ENCODE assay signal across 23 mouse cellular contexts in the genomic region with DNA sequence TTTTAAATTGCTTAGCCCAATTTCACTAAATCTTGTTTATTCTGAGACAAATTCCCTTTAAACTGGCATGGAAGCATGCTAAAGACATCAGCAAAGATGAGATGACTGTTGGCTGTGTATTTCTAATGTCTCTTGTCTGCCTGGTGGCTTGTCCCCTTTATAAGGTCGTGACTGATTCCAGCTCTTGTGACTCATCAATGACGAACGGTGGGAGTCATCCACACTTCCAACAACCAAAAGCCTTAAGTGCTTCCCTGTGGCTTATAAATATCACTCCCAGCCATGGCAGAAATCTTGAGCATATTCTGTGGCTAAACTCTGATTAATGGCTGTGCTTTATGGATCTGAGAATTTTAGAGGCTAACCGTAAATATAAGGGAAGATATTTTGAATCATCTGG. TPM values are rescaled to one million over a fixed set of nuclear protein-coding genes. Genes with fewer than 3 reads are reported as not detected.
DNase-seq lines count a peak whose midpoint lies in the region; ATAC-seq and TF ChIP-seq lines count a peak whose summit lies in the region.
"Had no signal": no experiment of that assay in that cellular context is flagged by ENCODE, and none has a peak within 500 bp of the region (broad histone marks: within the 10 kb centered on the region; RNA-seq: fewer than 3 reads in every experiment).

No protein-coding gene starts in this region.

- no peaks in the 10 kb centered on the region for H3K79me2 ChIP-seq in C2C12 (ENCODE audit: control insufficient read depth, insufficient read depth)

- no peaks in the 10 kb centered on the region for H3K4me1 ChIP-seq in lung, adult 2 months (ENCODE audit: control insufficient read depth, insufficient read depth, low read length)
- H3K4me1 ChIP-seq: embryonic facial prominence, embryonic 10.5 days; forebrain, embryonic 13.5 days; hindbrain, embryonic 13.5 days had no signal

- H3K4me3 ChIP-seq in C2C12 (ENCODE audit: insufficient read depth, poor library complexity, severe bottlenecking) = no peak overlapping the region
- H3K4me3 ChIP-seq in lung, adult 2 months (replicated peaks; ENCODE audit: extremely low read depth, low read depth, low read length) = no peak overlapping the region
- no peak overlapping the region for H3K4me3 ChIP-seq in left cerebral cortex, adult 2 months
- H3K4me3 ChIP-seq: embryonic facial prominence, embryonic 10.5 days; forebrain, embryonic 13.5 days; hindbrain, embryonic 13.5 days; intestine, embryonic 15.5 days had no signal

- intact Hi-C loops in left cerebral cortex, adult 2 months (cut with DNase I) = loop anchor here (5.0 kb wide), 1 partner anchor 106 kb away; no protein-coding TSS in a partner anchor

- H3K27ac ChIP-seq in left cerebral cortex, adult 2 months = no peak overlapping the region
- H3K27ac ChIP-seq: embryonic facial prominence, embryonic 10.5 days; forebrain, embryonic 13.5 days; hindbrain, embryonic 13.5 days; hindbrain, postnatal 0 days; intestine, embryonic 15.5 days had no signal

- ATAC-seq in activated CD4-positive, CD25-positive, alpha-beta regulatory T cell, adult 4 months = no peak
- ATAC-seq: forebrain, embryonic 13.5 days; hindbrain, postnatal 0 days; intestine, embryonic 15.5 days; Patski had no signal

- H3K27me3 ChIP-seq in C2C12 (ENCODE audit: control insufficient read depth, insufficient read depth, insufficient read length) = no peaks in the 10 kb centered on the region
- H3K27me3 ChIP-seq: forebrain, embryonic 13.5 days; Patski had no signal

- no peak for TF ChIP-seq CTCF in C2C12 (IDR thresholded peaks at IDR 0.05; ENCODE audit: control insufficient read depth, insufficient read depth, insufficient read length)
- TF ChIP-seq CTCF in lung, adult 2 months (IDR thresholded peaks at IDR 0.05; ENCODE audit: insufficient read depth, low read length) = no peak
- no peak for TF ChIP-seq CTCF in left cerebral cortex, adult 2 months (IDR thresholded peaks at IDR 0.05)

- TF ChIP-seq POLR2A in lung, adult 2 months (IDR thresholded peaks at IDR 0.05; ENCODE audit: borderline replicate concordance, extremely low read depth, low read depth, low read length) = no peak

- no peaks in the 10 kb centered on the region for H3K36me3 ChIP-seq in C2C12 (ENCODE audit: control insufficient read depth, insufficient read depth)
- H3K36me3 ChIP-seq: embryonic facial prominence, embryonic 10.5 days; hindbrain, embryonic 13.5 days; intestine, embryonic 15.5 days had no signal

- no peak overlapping the region for H3ac ChIP-seq in C2C12 (ENCODE audit: control insufficient read depth, insufficient read length, low read depth)

- DNase-seq in 3134 (ENCODE audit: extremely low read depth, insufficient read length, low spot score) = peak; percentile 34
- peak; percentile 28 for DNase-seq in adrenal gland, postnatal 10 days
- peak; percentile 57 for DNase-seq in brain, adult 2 months (ENCODE audit: low read depth, low spot score)
- no peak for DNase-seq in lung, adult 2 months
- DNase-seq in left cerebral cortex, adult 2 months (ENCODE audit: extremely low spot score in 1 of 2, low spot score in 2 of 2) = no peak
- DNase-seq: B cell, adult 2 months; cerebellum, adult 2 months; cerebellum, postnatal 10 days; gastrocnemius, postnatal 36 days; heart, adult 11 months; heart, postnatal 14 days; kidney, adult 2 months had no signal

- H3K79me3 ChIP-seq in C2C12 (ENCODE audit: low read depth) = no peaks in the 10 kb centered on the region

- 69% methylated on average over 4 of the region's 4 CpGs for WGBS in lung, adult 2 months

TF ChIP-seq in C2C12, 6 proteins besides CTCF, POLR2A, EP300 and RAD21:
- no peak for TF ChIP-seq MAX (IDR thresholded peaks at IDR 0.05)
- peak; percentile 87 for TF ChIP-seq FOSL1 (IDR thresholded peaks at IDR 0.05; ENCODE audit: insufficient read depth, low read length, poor library complexity, severe bottlenecking)

RNA-seq across cellular contexts. Expression of gene Zg16, which starts 20.8 kb away (rescaled TPM):
- polyA plus RNA-seq in C2C12 (2012; fragmentation: generic; extraction: Trizol) = not detected
- under 1 TPM in 1 of 2 experiments, not detected in 1; 0.51 TPM for total RNA-seq in adrenal gland, postnatal 10 days (2021)
- not detected for polyA plus RNA-seq in activated CD4-positive, CD25-positive, alpha-beta regulatory T cell, adult 4 months (2017; shearing (Covaris generic))
- 0.37 and 19.0 TPM in 2 replicates for polyA plus RNA-seq in lung, adult 2 months (2012; rRNA removed)
- total RNA-seq in left cerebral cortex, adult 2 months (2021) = not detected
- total RNA-seq: gastrocnemius, adult 8-10 months; gastrocnemius, postnatal 36 days; heart, postnatal 14 days; hindbrain, postnatal 0 days had no signal
- polyA plus RNA-seq: embryonic facial prominence, embryonic 10.5 days; embryonic facial prominence, embryonic 14.5 days; forebrain, embryonic 13.5 days; heart, embryonic 14.5 days; hindbrain, embryonic 13.5 days; hindbrain, postnatal 0 days; kidney, adult 2 months; Patski had no signal

RNA-seq across cellular contexts. Expression of gene Kif22, which starts 24.0 kb away (rescaled TPM):
- polyA plus RNA-seq in C2C12 (2012; fragmentation: generic; extraction: Trizol) = 75.4 TPM
- total RNA-seq in adrenal gland, postnatal 10 days (2021) = 10 to 100 TPM; 21.6 to 28.7 TPM
- 10 to 100 TPM; 38.7 to 48.2 TPM for polyA plus RNA-seq in activated CD4-positive, CD25-positive, alpha-beta regulatory T cell, adult 4 months (2017; shearing (Covaris generic))
- polyA plus RNA-seq in lung, adult 2 months (2012; rRNA removed) = 0.78 and 1.3 TPM in 2 replicates
- total RNA-seq in left cerebral cortex, adult 2 months (2021) = 1 to 10 TPM; 4.4 to 9.7 TPM

RNA-seq across cellular contexts. Expression of gene AI467606, which starts 24.8 kb away (rescaled TPM):
- polyA plus RNA-seq in C2C12 (2012; fragmentation: generic; extraction: Trizol) = 34.0 TPM
- total RNA-seq in adrenal gland, postnatal 10 days (2021) = 1 to 10 TPM; 3.3 TPM
- 100 to 1,000 TPM; 258 to 336 TPM for polyA plus RNA-seq in activated CD4-positive, CD25-positive, alpha-beta regulatory T cell, adult 4 months (2017; shearing (Covaris generic))
- polyA plus RNA-seq in lung, adult 2 months (2012; rRNA removed) = 45.0 and 49.9 TPM in 2 replicates
- 1 to 10 TPM; 1.2 TPM for total RNA-seq in left cerebral cortex, adult 2 months (2021)

RNA-seq across cellular contexts. Expression of gene Maz, which starts 39.5 kb away (rescaled TPM):
- polyA plus RNA-seq in C2C12 (2012; fragmentation: generic; extraction: Trizol) = 141 TPM
- 100 to 1,000 TPM; 135 to 159 TPM for total RNA-seq in adrenal gland, postnatal 10 days (2021)
- 10 to 100 TPM; 19.0 to 19.1 TPM for polyA plus RNA-seq in activated CD4-positive, CD25-positive, alpha-beta regulatory T cell, adult 4 months (2017; shearing (Covaris generic))
- polyA plus RNA-seq in lung, adult 2 months (2012; rRNA removed) = 131 and 194 TPM in 2 replicates
- total RNA-seq in left cerebral cortex, adult 2 months (2021) = 100 to 1,000 TPM; 210 to 221 TPM

RNA-seq across cellular contexts. Expression of gene Prrt2, which starts 45.3 kb away (rescaled TPM):
- polyA plus RNA-seq in C2C12 (2012; fragmentation: generic; extraction: Trizol) = 0.02 TPM
- total RNA-seq in adrenal gland, postnatal 10 days (2021) = 1 to 10 TPM; 3.1 to 5.8 TPM
- polyA plus RNA-seq in activated CD4-positive, CD25-positive, alpha-beta regulatory T cell, adult 4 months (2017; shearing (Covaris generic)) = 1 to 10 TPM in 1 of 2 experiments, not detected in 1; 2.1 TPM
- 8.1 and 9.8 TPM in 2 replicates for polyA plus RNA-seq in lung, adult 2 months (2012; rRNA removed)
- 100 to 1,000 TPM; 214 to 216 TPM for total RNA-seq in left cerebral cortex, adult 2 months (2021)

Comparison
In these comparisons a context has a peak if more than half of its experiments do, and no peak if none do; other contexts are left out.
1. DNase-seq: peak in 3134 (single experiment), adrenal gland, postnatal 10 days (single experiment) and brain, adult 2 months (single experiment); none in lung, adult 2 months (single experiment) and left cerebral cortex, adult 2 months (0 of 2).
2. RNA of gene Kif22, which starts 24.0 kb away (polyA plus RNA-seq): 75.4 TPM in C2C12 (single experiment) and 38.7 to 48.2 TPM in activated CD4-positive, CD25-positive, alpha-beta regulatory T cell, adult 4 months; 0.78 to 1.3 TPM in lung, adult 2 months; every median in the first group is over 10 times any median in the second.